Mouse (Mus musculus) MEL (cell line): ENCODE results near the gene Msrb1.

Experiments
- CHD2 ChIP-seq: IDR thresholded peaks from 2 replicates; pipeline ENCODE4 v1.6.1; 2011; ENCODE audit warnings: low read length, improper control_type of control experiment
- CTCF ChIP-seq, 3 experiments: IDR thresholded peaks in 2 of 3; conservative IDR thresholded peaks in 1 of 3; 2 replicates each; pipeline ENCODE4 v1.5.1; 2011 to 2012; ENCODE audit warnings: low read length in 3 of 3, low read depth in 2 of 3, mild to moderate bottlenecking in 2 of 3, improper control_type of control experiment in 1 of 3, inconsistent platforms in 1 of 3, mixed read lengths in 1 of 3, moderate library complexity in 1 of 3; ENCODE audit not compliant: control insufficient read depth in 1 of 3, insufficient read depth in 1 of 3, poor library complexity in 1 of 3, severe bottlenecking in 1 of 3
- E2F4 ChIP-seq: IDR thresholded peaks from 2 replicates; pipeline ENCODE4 v1.6.1; 2011; ENCODE audit warnings: low read depth, low read length, improper control_type of control experiment, borderline replicate concordance
- EP300 ChIP-seq, 2 experiments: IDR thresholded peaks; 2 replicates each; pipeline ENCODE4 v1.6.1; 2011; ENCODE audit warnings: improper control_type of control experiment in 2 of 2, low read length in 2 of 2, low read depth in 1 of 2, mild to moderate bottlenecking in 1 of 2
- MAX ChIP-seq: IDR thresholded peaks from 2 replicates; pipeline ENCODE4 v1.6.1; 2011; ENCODE audit warnings: low read length, improper control_type of control experiment
- MYB ChIP-seq: IDR thresholded peaks from 2 replicates; pipeline ENCODE4 v1.6.1; 2011; ENCODE audit warnings: mild to moderate bottlenecking, low read depth, low read length, improper control_type of control experiment
- POLR2A ChIP-seq, 2 experiments: IDR thresholded peaks; 2 replicates each; pipeline ENCODE4 v1.6.1; 2011 to 2012; ENCODE audit warnings: low read length in 2 of 2, mild to moderate bottlenecking in 2 of 2, control low read depth in 1 of 2, improper control_type of control experiment in 1 of 2, low read depth in 1 of 2, moderate library complexity in 1 of 2; ENCODE audit not compliant: control insufficient read depth in 1 of 2, insufficient read depth in 1 of 2, poor library complexity in 1 of 2
- POLR2AphosphoS5 ChIP-seq: IDR thresholded peaks from 2 replicates; pipeline ENCODE4 v1.6.1; 2012; ENCODE audit warnings: low read depth, borderline replicate concordance, mild to moderate bottlenecking, inconsistent platforms, low read length, moderate library complexity, mixed read lengths
- RAD21 ChIP-seq: IDR thresholded peaks from 2 replicates; pipeline ENCODE4 v1.6.1; 2011; ENCODE audit warnings: mild to moderate bottlenecking, low read depth, low read length, improper control_type of control experiment
- ZKSCAN1 ChIP-seq: IDR thresholded peaks from 2 replicates; pipeline ENCODE4 v1.6.1; 2012; ENCODE audit warnings: low read depth, mild to moderate bottlenecking, inconsistent platforms, low read length, improper control_type of control experiment, moderate library complexity
- ZMIZ1 ChIP-seq: IDR thresholded peaks from 2 replicates; pipeline ENCODE4 v1.6.1; 2012; ENCODE audit warnings: low read depth, mild to moderate bottlenecking, inconsistent platforms, low read length, improper control_type of control experiment, moderate library complexity

- TF ChIP-seq CTCF (IDR thresholded peaks at IDR 0.05 in 2 of 3, conservative IDR thresholded peaks at IDR 0.05 in 1 of 3; ENCODE audit: control insufficient read depth in 1 of 3, insufficient read depth in 1 of 3, low read depth in 2 of 3, low read length in 3 of 3, poor library complexity in 1 of 3, severe bottlenecking in 1 of 3) (no peak), POLR2A (IDR thresholded peaks at IDR 0.05; ENCODE audit: control insufficient read depth in 1 of 2, insufficient read depth in 1 of 2, low read depth in 1 of 2, low read length in 2 of 2, poor library complexity in 1 of 2) (no peak), EP300 (IDR thresholded peaks at IDR 0.05; ENCODE audit: low read depth in 1 of 2, low read length in 2 of 2) (0 out of 4 replicates have a peak, but pooled peaks of 1 of the 2 experiments have one; percentile 20), E2F4 (no peak), CHD2 (no peak), MYB (peak; percentile 26; the same call in 1 of the 2 replicates), POLR2AphosphoS5 (no peak), ZKSCAN1 (no peak), RAD21 (no peak), ZMIZ1 (no peak; the same call in 1 of the 2 replicates), MAX (peak; percentile 19; the same call in 1 of the 2 replicates)
These were observed 13.1 kb upstream of the Msrb1 start for GRCm38 (mm10) chr17:24723122-24723880.
